Mouse (Mus musculus) thymus, adult 2 months (tissue): Measurements from ENCODE around the gene C3ar1. TPM values are rescaled to one million over a fixed set of nuclear protein-coding genes. Genes with fewer than 3 reads are reported as not detected.
A peak's percentile ranks its signal among the peaks of the same experiment; 100 is the strongest.

Source experiments
- DNase-seq: peaks from one replicate; pipeline ENCODE4 v3.0.0; 2021
- H3K27ac ChIP-seq: fragments of 200-500 bp; 2 replicates; pipeline ENCODE4 v1.5.1; 2012; ENCODE audit warnings: low read length, control low read depth; ENCODE audit not compliant: control insufficient read depth, insufficient read depth
- H3K27me3 ChIP-seq: fragments of 200-500 bp; 2 replicates; pipeline ENCODE4 v1.6.1; 2012; ENCODE audit warnings: mild to moderate bottlenecking, low read length, moderate library complexity, mixed read lengths; ENCODE audit not compliant: control insufficient read depth, insufficient read depth
- H3K36me3 ChIP-seq: fragments of 200-500 bp; 2 replicates; pipeline ENCODE4 v1.6.1; 2012; ENCODE audit warnings: mild to moderate bottlenecking, low read length, moderate library complexity; ENCODE audit not compliant: control insufficient read depth, insufficient read depth
- H3K4me1 ChIP-seq: fragments of 200-500 bp; replicated peaks from 2 replicates; pipeline ENCODE4 v1.6.1; 2012; ENCODE audit warnings: low read length; ENCODE audit not compliant: control insufficient read depth, insufficient read depth
- H3K4me3 ChIP-seq: fragments of 200-500 bp; 2 replicates; pipeline ENCODE4 v1.5.1; 2012; ENCODE audit warnings: mild to moderate bottlenecking, low read length, control low read depth, moderate library complexity; ENCODE audit not compliant: control insufficient read depth, insufficient read depth
- CTCF ChIP-seq: fragments of 200-500 bp; IDR thresholded peaks from 2 replicates; pipeline ENCODE4 v1.5.1; 2012; ENCODE audit warnings: mild to moderate bottlenecking, control low read depth, low read length, moderate library complexity, borderline replicate concordance; ENCODE audit not compliant: control insufficient read depth, poor library complexity, insufficient read depth; ENCODE audit errors: extremely low read depth
- POLR2A ChIP-seq: fragments of 200-500 bp; IDR thresholded peaks from 2 replicates; pipeline ENCODE4 v1.6.1; 2012; ENCODE audit warnings: mild to moderate bottlenecking, low read length, control low read depth, moderate library complexity; ENCODE audit not compliant: control insufficient read depth, poor library complexity, insufficient read depth; ENCODE audit errors: extremely low read depth
- WGBS: fragments of 180-500 bp; shearing (Covaris S2); methylation state at CpG from one replicate; pipeline ENCODE4 v1.1.7; 2018; 5-methylcytosine and 5-hydroxymethylcytosine counted together
- polyA plus RNA-seq: library from polyadenylated mRNA; depleted of rRNA; stranded (reverse); fragments of >200 nt; gene quantifications from 2 replicates; pipeline ENCODE4 v1.2.3, GENCODE M21; 2012

C3ar1 gene
- polyA plus RNA-seq, 1 experiment, result 4.3 TPM

DNA sequence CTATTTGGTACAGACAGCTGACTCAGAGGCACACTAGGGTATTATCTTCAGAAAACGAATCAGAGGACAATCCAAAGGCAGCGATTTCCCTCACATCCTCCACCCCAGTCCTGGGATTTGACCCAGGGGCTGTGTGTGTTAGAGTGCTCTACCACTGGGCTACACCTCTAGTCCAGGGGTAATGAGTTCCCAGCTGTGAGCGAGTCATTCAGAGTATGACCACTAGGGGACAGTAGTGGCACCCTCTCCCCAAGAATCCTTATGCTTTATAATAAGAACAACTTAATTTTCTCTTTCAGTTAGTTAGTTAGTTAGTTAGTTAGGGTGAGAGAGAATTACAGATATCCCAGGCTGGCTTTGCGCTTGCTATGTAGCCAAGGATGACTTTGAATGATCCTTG is 21.6 kb downstream of the C3ar1 start:
- Histone ChIP-seq H3K27me3 (no peaks in the 10 kb centered on the region), H3K4me3 (no peak overlapping the region), H3K36me3 (peaks cover 35% of the 10 kb centered on the region), H3K27ac (no peak overlapping the region), H3K4me1 (no peaks in the 10 kb centered on the region)
- TF ChIP-seq POLR2A, result no peak
- peak; percentile 37; the same call in 1 of the 2 replicates for TF ChIP-seq CTCF
- 83% methylated on average over 4 of the region's 4 CpGs for WGBS
- peak; percentile 59 for DNase-seq

DNA sequence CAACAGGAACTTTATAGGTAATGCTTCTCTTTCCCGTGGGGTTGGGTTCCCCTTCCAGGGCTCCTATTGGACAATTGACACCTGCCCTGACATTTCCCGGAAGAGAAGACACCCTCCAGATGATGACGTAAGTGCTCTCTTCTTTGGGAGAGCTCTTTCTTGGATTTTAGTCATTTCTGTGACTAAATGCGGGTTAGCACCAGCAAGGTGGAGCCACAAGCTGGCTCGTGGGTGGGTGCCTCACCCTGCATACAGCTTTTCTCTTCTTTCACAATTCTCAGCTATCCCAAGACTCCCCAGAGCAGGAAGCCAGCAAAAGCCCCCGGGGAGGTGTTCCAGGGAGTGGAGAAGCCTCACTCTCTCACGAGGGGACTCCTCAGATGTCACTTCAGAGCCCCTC is 23.1 kb downstream of the C3ar1 start:
- no peak for DNase-seq
- WGBS, result 90% methylated on average over 7 of the region's 7 CpGs
- TF ChIP-seq CTCF, result no peak
- TF ChIP-seq POLR2A, result no peak
- Histone ChIP-seq H3K4me3 (no peak overlapping the region), H3K4me1 (no peaks in the 10 kb centered on the region), H3K27ac (no peak overlapping the region), H3K36me3 (peaks cover 29% of the 10 kb centered on the region), H3K27me3 (no peaks in the 10 kb centered on the region)

DNA sequence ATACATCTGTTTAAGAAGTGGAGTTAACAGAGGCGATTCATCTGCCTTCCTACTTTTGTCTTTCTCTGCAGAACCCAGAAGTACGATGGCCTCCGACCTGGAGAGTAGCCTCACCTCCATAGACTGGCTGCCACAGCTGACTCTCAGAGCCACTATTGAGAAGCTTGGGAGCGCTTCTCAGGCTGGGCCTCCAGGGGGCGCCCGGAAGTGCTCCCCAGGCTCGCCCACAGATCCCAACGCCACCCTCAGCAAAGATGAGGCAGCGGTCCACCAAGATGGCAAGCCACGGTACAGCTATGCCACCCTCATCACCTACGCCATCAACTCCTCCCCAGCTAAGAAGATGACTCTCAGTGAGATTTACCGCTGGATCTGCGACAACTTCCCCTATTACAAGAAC is 27.9 kb downstream of the C3ar1 start:
- H3K4me1 ChIP-seq, result peaks cover 11% of the 10 kb centered on the region
- TF ChIP-seq CTCF (peak; percentile 57; the same call in 1 of the 2 replicates), POLR2A (no peak)
- no peaks in the 10 kb centered on the region for H3K27me3 ChIP-seq
- DNase-seq, result peak; percentile 44
- H3K36me3 ChIP-seq, result peaks cover 3% of the 10 kb centered on the region; the same call in 1 of the 2 replicates
- WGBS, result 78% methylated on average over 13 of the region's 13 CpGs
- H3K4me3 ChIP-seq, result no peak overlapping the region
- H3K27ac ChIP-seq, result no peak overlapping the region

DNA sequence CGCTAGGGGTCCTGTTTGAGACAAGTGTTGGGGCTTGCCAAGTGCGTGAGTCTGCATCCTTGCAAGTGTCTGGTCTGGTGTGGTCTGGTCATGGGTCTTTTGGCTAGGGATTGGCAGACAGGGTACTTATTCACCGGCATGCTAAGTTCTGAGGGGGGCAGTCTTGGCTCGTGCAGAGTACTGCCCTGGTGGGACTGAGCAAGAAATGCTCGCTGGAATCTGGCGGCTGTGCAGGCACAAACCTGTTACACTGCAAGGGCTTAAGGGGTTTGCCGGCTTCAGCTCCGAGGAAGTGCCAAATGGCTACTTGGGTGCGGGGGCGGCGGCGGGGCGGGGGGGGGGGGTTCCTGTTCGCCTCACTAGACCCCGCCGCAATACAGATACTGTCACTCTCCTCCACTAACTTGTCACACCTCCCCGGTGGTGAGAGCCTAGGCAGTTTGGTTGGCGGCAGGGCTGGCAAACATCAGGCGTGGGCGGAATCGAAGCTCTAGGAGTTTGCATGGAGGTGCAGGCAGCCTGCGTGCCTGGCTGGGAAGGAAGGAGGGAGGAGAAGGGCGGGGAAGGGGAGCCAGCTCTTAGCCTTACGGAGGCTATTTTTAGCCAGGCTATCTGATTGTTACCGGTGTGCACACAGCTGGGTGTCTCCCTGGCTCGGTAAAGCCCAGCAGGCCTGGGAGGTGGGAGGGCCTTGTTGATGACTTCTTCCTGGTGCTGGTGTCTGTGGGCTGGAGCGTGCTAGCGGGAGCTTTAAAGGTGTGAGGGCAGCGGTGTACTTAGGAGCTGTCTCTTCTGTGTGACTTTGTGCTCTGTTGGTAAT is 29.8 kb downstream of the C3ar1 start:
- H3K27ac ChIP-seq, result no peak overlapping the region
- DNase-seq, result peak; percentile 53
- H3K4me1 ChIP-seq, result peaks cover 24% of the 10 kb centered on the region
- H3K27me3 ChIP-seq, result no peaks in the 10 kb centered on the region
- no peak for TF ChIP-seq CTCF
- TF ChIP-seq POLR2A, result no peak
- peak overlapping the region; percentile 57 for H3K4me3 ChIP-seq
- peaks cover 3% of the 10 kb centered on the region; the same call in 1 of the 2 replicates for H3K36me3 ChIP-seq
- 9% methylated on average over 29 of the region's 29 CpGs for WGBS

DNA sequence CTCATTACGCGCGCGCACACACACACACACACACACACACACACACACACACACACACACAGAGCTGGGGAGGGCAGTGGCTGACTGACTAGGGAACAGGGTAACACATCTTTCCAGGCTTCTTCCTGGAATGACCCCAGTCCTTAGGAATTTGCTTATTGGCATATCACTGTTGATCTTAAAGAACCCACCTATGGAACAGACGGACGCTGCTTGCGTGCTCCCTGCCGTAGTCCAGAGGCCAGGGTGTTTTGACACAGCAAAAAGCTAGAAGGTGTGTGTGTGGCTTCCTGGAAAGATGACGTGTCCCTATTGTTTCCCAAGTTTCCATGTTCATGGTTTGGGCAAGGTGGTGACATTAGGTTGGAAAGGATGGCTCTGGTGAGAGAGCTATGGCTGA is 30.8 kb downstream of the C3ar1 start:
- no peak overlapping the region for H3K4me3 ChIP-seq
- no peaks in the 10 kb centered on the region for H3K27me3 ChIP-seq
- peaks cover 3% of the 10 kb centered on the region; the same call in 1 of the 2 replicates for H3K36me3 ChIP-seq
- H3K27ac ChIP-seq, result no peak overlapping the region
- DNase-seq, result no peak
- H3K4me1 ChIP-seq, result peaks cover 33% of the 10 kb centered on the region
- TF ChIP-seq CTCF (no peak), POLR2A (no peak)
- 98% methylated on average over 9 of the region's 9 CpGs for WGBS

DNA sequence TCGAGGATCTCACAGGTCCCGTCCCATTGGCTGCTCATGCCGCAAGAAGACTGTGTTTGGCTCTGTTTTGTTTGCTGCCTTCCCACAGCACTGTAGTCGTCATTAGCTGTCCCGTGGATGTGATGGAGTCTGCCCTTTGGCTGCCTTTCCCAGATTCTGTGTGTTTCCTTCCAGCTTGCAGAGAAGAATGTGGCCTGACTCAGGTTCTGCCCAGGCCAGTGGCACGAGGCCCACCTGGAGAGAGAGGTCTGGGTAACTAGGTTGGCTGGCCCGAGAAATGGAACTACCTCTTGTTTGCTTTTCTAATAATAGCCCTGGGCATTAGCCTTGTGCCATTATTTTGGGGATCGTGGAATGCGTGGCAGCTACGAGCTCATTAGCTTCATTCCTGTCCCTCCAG is 31.9 kb downstream of the C3ar1 start:
- 93% methylated on average over 10 of the region's 10 CpGs for WGBS
- DNase-seq, result no peak
- peaks cover 3% of the 10 kb centered on the region; the same call in 1 of the 2 replicates for H3K36me3 ChIP-seq
- H3K4me1 ChIP-seq, result peaks cover 33% of the 10 kb centered on the region
- no peak for TF ChIP-seq POLR2A
- TF ChIP-seq CTCF, result no peak
- no peaks in the 10 kb centered on the region for H3K27me3 ChIP-seq
- H3K4me3 ChIP-seq, result no peak overlapping the region
- no peak overlapping the region for H3K27ac ChIP-seq

DNA sequence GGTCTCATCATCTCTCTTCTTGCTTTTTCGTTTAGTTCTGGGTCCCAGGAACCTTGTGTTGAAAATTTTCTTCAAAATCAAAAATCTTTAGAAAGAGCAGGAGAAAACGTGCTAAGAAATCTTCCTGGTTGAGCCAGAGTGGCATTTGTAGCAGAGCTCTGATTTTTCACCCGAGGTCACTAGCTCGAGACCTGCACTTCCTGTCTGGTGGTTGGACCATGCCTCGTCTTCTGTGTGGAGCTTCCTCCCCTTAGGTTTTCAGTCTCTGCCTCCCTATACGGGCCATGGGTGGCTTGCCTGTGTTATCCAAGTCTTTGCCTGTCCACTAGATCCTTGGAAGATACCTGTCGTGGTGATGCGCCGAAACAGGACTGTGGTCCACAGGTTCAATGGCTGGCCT is 34.1 kb downstream of the C3ar1 start:
- no peak overlapping the region for H3K27ac ChIP-seq
- H3K4me3 ChIP-seq, result no peak overlapping the region
- no peak for DNase-seq
- no peaks in the 10 kb centered on the region for H3K27me3 ChIP-seq
- WGBS, result 53% methylated on average over 9 of the region's 9 CpGs
- H3K36me3 ChIP-seq, result no peaks in the 10 kb centered on the region
- TF ChIP-seq CTCF, result no peak
- no peak for TF ChIP-seq POLR2A
- peaks cover 33% of the 10 kb centered on the region for H3K4me1 ChIP-seq
